Mouse (Mus musculus) lung, embryonic 16.5 days (tissue): ENCODE data around the gene Taf5l. TPM values are rescaled to one million over a fixed set of nuclear protein-coding genes. Genes with fewer than 3 reads are reported as not detected.

Experiments
- ATAC-seq: fragments of 200-750 bp; cut with Nextera tagmentation; 2 replicates; pipeline ENCODE4 v1.8.0; 2017; ENCODE audit warnings: low read depth, mild to moderate bottlenecking, moderate library complexity
- H3K27ac ChIP-seq: fragments of 300-500 bp; sonication (generic); 2 replicates; pipeline ENCODE4 v1.5.1; 2014; ENCODE audit warnings: mild to moderate bottlenecking, control low read depth, low read length
- H3K27me3 ChIP-seq: fragments of 300-500 bp; sonication (generic); 2 replicates; pipeline ENCODE4 v1.6.1; 2014; ENCODE audit warnings: low read depth, low read length, mixed read lengths; ENCODE audit not compliant: control insufficient read depth, insufficient read depth
- H3K36me3 ChIP-seq: fragments of 300-500 bp; sonication (generic); 2 replicates; pipeline ENCODE4 v1.6.1; 2014; ENCODE audit warnings: low read length; ENCODE audit not compliant: control insufficient read depth, insufficient read depth
- H3K4me1 ChIP-seq: fragments of 300-500 bp; sonication (generic); replicated peaks from 2 replicates; pipeline ENCODE4 v1.6.1; 2014; ENCODE audit warnings: low read length, mixed read lengths; ENCODE audit not compliant: control insufficient read depth, insufficient read depth
- H3K4me2 ChIP-seq: fragments of 300-500 bp; sonication (generic); 2 replicates; pipeline ENCODE4 v1.6.1; 2014; ENCODE audit warnings: low read depth, low read length, control low read depth
- H3K4me3 ChIP-seq: fragments of 300-500 bp; sonication (generic); 2 replicates; pipeline ENCODE4 v1.5.1; 2014; ENCODE audit warnings: mild to moderate bottlenecking, low read length, control low read depth
- H3K9ac ChIP-seq: fragments of 300-500 bp; sonication (generic); 2 replicates; pipeline ENCODE4 v1.6.1; 2014; ENCODE audit warnings: low read length, control low read depth
- H3K9me3 ChIP-seq: fragments of 300-500 bp; sonication (generic); 2 replicates; pipeline ENCODE4 v1.6.1; 2016; ENCODE audit warnings: low read length; ENCODE audit not compliant: control insufficient read depth
- WGBS: fragments of 180-500 bp; shearing (Covaris S2); extraction: QIAGEN DNeasy Blood & Tissue Kit; methylation state at CpG from one replicate; pipeline ENCODE4 v1.1.7; 2014; 5-methylcytosine and 5-hydroxymethylcytosine counted together
- microRNA counts: library from miRNA; unstranded; fragments of <30 nt; microRNA quantifications from one replicate; lab custom pipeline; 2016
- microRNA-seq: library from miRNA; unstranded; fragments of <30 nt; microRNA quantifications from one replicate; pipeline ENCODE4, GENCODE M21; 2016
- polyA plus RNA-seq: library from polyadenylated mRNA; unstranded; fragments of >200 nt; fragmentation: Nextera tagmentation; extraction: Ambion mirVana; gene quantifications from 2 replicates; pipeline ENCODE4 v1.2.1, GENCODE M21; 2015

Gene Taf5l
- polyA plus RNA-seq, 1 experiment from 2014 or later = 30.9 TPM

- no peaks in the 10 kb centered on the region; the same call in 1 of the 2 replicates for H3K36me3 ChIP-seq
- no peaks in the 10 kb centered on the region for H3K9me3 ChIP-seq
- H3K4me1 ChIP-seq = 0 out of 2 replicates have a peak, but pooled peaks cover 2% of the 10 kb centered on the region
- 92% methylated on average over 6 of the region's 6 CpGs for WGBS
- no peak overlapping the region for H3K27ac ChIP-seq
- no peak overlapping the region for H3K4me2 ChIP-seq
- no peaks in the 10 kb centered on the region for H3K27me3 ChIP-seq
- no peak overlapping the region for H3K4me3 ChIP-seq
- no peak for ATAC-seq
- H3K9ac ChIP-seq = no peak overlapping the region
Observed at GRCm38 (mm10) chr8:123959473-123959872, 61.7 kb downstream of the Taf5l start.

DNA sequence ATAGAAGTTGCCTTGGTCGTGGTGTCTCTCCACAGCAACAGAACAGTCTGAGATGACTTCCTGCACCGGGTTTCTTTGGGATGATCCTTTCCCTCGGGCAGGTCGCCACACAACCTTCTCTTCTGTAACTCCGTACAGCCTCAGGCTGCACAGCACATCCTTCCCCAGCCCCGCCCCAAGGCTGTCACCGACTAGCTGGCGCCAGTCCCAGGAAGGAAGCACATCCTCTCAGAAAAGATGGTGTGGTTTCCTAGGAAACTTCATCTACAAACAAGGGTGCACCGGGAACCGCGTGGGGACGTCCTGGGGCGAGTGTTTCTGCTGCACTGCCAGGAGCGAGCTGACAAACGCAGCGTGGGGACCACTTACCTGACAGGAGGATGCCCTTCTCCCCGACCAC, 63.1 kb downstream of the Taf5l start:
- WGBS = 73% methylated on average over 17 of the region's 17 CpGs
- Histone ChIP-seq H3K27me3 (no peaks in the 10 kb centered on the region), H3K27ac (no peak overlapping the region), H3K4me2 (no peak overlapping the region), H3K9ac (no peak overlapping the region), H3K4me1 (0 out of 2 replicates have a peak, but pooled peaks cover 2% of the 10 kb centered on the region), H3K9me3 (no peaks in the 10 kb centered on the region), H3K4me3 (no peak overlapping the region), H3K36me3 (no peaks in the 10 kb centered on the region; the same call in 1 of the 2 replicates)
- no peak for ATAC-seq

- H3K27ac ChIP-seq = no peak overlapping the region
- peaks cover 3% of the 10 kb centered on the region; the same call in 1 of the 2 replicates for H3K4me1 ChIP-seq
- no peaks in the 10 kb centered on the region for H3K9me3 ChIP-seq
- no peak overlapping the region for H3K9ac ChIP-seq
- ATAC-seq = no peak
- H3K36me3 ChIP-seq = peaks cover 5% of the 10 kb centered on the region; the same call in 1 of the 2 replicates
- 87% methylated on average over 8 of the region's 8 CpGs for WGBS
- no peaks in the 10 kb centered on the region for H3K27me3 ChIP-seq
- H3K4me3 ChIP-seq = no peak overlapping the region
- no peak overlapping the region for H3K4me2 ChIP-seq
Observed at GRCm38 (mm10) chr8:123954246-123954645, 67.0 kb downstream of the Taf5l start.

GRCm38 (mm10) chr8:123953686-123954085, 67.5 kb downstream of the Taf5l start:
- 83% methylated on average over 8 of the region's 8 CpGs for WGBS
- Histone ChIP-seq H3K4me3 (no peak overlapping the region), H3K9ac (no peak overlapping the region), H3K4me2 (no peak overlapping the region), H3K9me3 (no peaks in the 10 kb centered on the region), H3K27ac (no peak overlapping the region), H3K27me3 (no peaks in the 10 kb centered on the region), H3K36me3 (peaks cover 5% of the 10 kb centered on the region; the same call in 1 of the 2 replicates), H3K4me1 (peaks cover 3% of the 10 kb centered on the region; the same call in 1 of the 2 replicates)
- no peak for ATAC-seq

- Histone ChIP-seq H3K4me3 (peak overlapping the region; percentile 100), H3K9ac (peak overlapping the region; percentile 96), H3K36me3 (peaks cover 10% of the 10 kb centered on the region), H3K4me2 (peak overlapping the region; percentile 99), H3K4me1 (peaks cover 9% of the 10 kb centered on the region), H3K27me3 (no peaks in the 10 kb centered on the region), H3K9me3 (no peaks in the 10 kb centered on the region), H3K27ac (peak overlapping the region; percentile 91)
- WGBS = 33% methylated on average over 10 of the region's 10 CpGs
- peak; percentile 24; the same call in 1 of the 2 replicates for ATAC-seq
Observed at GRCm38 (mm10) chr8:123950077-123950802, 71.0 kb downstream of the Taf5l start.

DNA sequence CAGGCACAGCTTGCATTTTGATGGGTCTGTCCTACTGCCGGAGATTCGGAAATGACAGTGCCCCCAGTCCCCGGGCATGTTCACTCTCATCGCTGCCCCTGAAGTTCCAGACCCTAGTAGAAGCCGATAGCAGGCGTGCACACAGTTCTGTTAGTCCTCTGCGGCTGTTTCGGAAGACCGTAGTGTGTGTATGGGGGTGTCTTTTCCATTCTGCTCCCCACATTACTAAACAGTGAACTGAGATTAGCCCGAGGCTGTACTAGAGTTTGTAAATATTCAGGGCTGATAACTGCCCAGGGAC, 71.6 kb downstream of the Taf5l start:
- Histone ChIP-seq H3K4me1 (peaks cover 9% of the 10 kb centered on the region), H3K4me2 (peak overlapping the region; percentile 99), H3K36me3 (peaks cover 12% of the 10 kb centered on the region), H3K27ac (peak overlapping the region; percentile 91), H3K4me3 (peak overlapping the region; percentile 100), H3K9ac (peak overlapping the region; percentile 96), H3K9me3 (no peaks in the 10 kb centered on the region), H3K27me3 (no peaks in the 10 kb centered on the region)
- peak; percentile 14 for ATAC-seq
- 1% methylated on average over 10 of the region's 10 CpGs for WGBS

DNA sequence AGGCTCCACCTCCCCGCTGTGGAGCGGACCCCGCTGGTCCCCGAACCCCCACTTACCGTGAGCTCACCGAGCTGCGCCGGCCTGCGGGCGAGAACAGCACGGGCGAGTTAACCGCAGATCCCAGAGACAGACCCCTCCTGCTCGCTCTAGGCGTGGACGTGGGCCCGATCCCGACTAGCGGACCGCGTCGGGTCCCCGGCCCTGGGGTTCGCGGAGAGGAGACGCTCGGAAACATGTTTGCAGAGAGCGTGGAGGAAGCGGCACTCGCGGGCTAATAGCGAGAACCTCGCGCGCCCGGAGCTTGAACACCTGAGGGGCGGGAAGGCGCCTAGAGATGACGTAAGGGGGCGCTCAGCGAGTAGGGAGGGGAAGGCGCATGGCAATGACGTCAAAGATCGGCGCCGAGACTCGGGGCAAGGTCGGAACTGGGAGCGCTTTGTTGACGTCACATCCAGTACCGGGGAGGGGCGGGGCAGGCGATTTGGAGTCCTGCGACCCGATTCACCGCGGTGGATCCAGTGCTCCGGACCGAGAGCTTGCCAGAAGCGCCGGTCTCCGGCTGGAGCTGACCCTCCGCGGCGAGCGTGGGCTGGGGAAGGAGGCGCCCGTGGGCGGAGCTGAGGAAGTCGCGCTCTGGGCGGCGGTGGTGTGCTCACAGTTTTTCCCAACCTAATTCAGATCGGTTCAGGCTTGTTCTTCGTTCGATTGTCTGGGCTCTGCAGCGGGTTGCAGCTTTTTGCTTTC, 72.1 kb downstream of the Taf5l start, which contains the start of gene Nup133:
Gene Nup133, minus strand, starts transcription at position 324 of the 744 bp plus-strand sequence.
- no peaks in the 10 kb centered on the region for H3K27me3 ChIP-seq
- WGBS = under 1% methylated on average over 77 of the region's 77 CpGs
- H3K9me3 ChIP-seq = no peaks in the 10 kb centered on the region
- ATAC-seq = peak; percentile 91
- H3K36me3 ChIP-seq = peaks cover 15% of the 10 kb centered on the region
- peak within 1 kb of the TSS; percentile 100 for H3K4me3 ChIP-seq
- peak within 1 kb of the TSS; percentile 96 for H3K9ac ChIP-seq
- H3K4me1 ChIP-seq = peaks cover 9% of the 10 kb centered on the region
- peak within 1 kb of the TSS; percentile 91 for H3K27ac ChIP-seq
- H3K4me2 ChIP-seq = peak within 1 kb of the TSS; percentile 99

MicroRNAs within 50 kb of the gene (microRNA counts, 519-probe panel; counts per million panel counts)
- 1,613 counts per million, percentile 23 among the panel's probes with 10 or more counts for microRNA mmu-miR-1967 (lab: Ali Mortazavi, UCI)

Small RNA genes within 50 kb of the gene (microRNA-seq; reads per million reads assigned to microRNA genes)
- not detected for gene Mir1967

Other genes with a start within 250 kb of the Taf5l start
- gene Rab4a, start 215.4 kb downstream of the Taf5l start, polyA plus RNA-seq = 27.4 and 32.2 TPM in 2 replicates
- 4.4 TPM in 2 replicates for gene Ccsap, start 161.2 kb downstream of the Taf5l start, polyA plus RNA-seq
- 90.5 and 322 TPM in 2 replicates for gene Acta1, start 126.6 kb downstream of the Taf5l start, polyA plus RNA-seq
- gene Nup133, start 72.1 kb downstream of the Taf5l start, polyA plus RNA-seq = 37.7 and 39.5 TPM in 2 replicates
- 13.8 and 14.3 TPM in 2 replicates for gene Abcb10, start 38.3 kb downstream of the Taf5l start, polyA plus RNA-seq
- gene Urb2, start 111 bp upstream of the Taf5l start, polyA plus RNA-seq = 4.0 and 4.6 TPM in 2 replicates
- gene Galnt2, start 210.0 kb upstream of the Taf5l start, polyA plus RNA-seq = 36.8 and 46.4 TPM in 2 replicates